Mouse (Mus musculus): Measurements from ENCODE around the gene Sestd1.

GRCm38 (mm10) chr2:77146291-77146690 is 134.1 kb downstream of the Sestd1 start:
- TF ChIP-seq CTCF (conservative IDR thresholded peaks at IDR 0.05; ENCODE audit: insufficient read depth, insufficient read length, low read depth, low read length) (no peak), POLR2A (IDR thresholded peaks at IDR 0.05; ENCODE audit: low read depth, low read length) (no peak)
